Mouse (Mus musculus) R1 (cell line): ENCODE data around the gene Rpap1.

Experiments used
- DNase-seq: peaks from one replicate; pipeline ENCODE4 v3.0.0-alpha.2; 2018; ENCODE audit warnings: low read depth, low spot score

Rpap1 gene

GRCm38 (mm10) chr2:119799181-119799960 lies 12.0 kb upstream of the Rpap1 start:
- DNase-seq: peak; percentile 64

- DNase-seq: peak; percentile 68
Observed at GRCm38 (mm10) chr2:119798246-119798927, 11.1 kb upstream of the Rpap1 start.

GRCm38 (mm10) chr2:119797279-119797783 lies 10.0 kb upstream of the Rpap1 start, which contains the start of gene Tyro3:
Gene Tyro3, plus strand, starts transcription at chr2:119797733.
- no peak for DNase-seq

GRCm38 (mm10) chr2:119789996-119790395 lies 2.7 kb upstream of the Rpap1 start:
- DNase-seq: peak; percentile 66

- peak; percentile 66 for DNase-seq
Observed at GRCm38 (mm10) chr2:119767246-119767645, 20.1 kb downstream of the Rpap1 start.

GRCm38 (mm10) chr2:119763924-119764323 lies 23.4 kb downstream of the Rpap1 start:
- no peak for DNase-seq

- DNase-seq: no peak
Observed at GRCm38 (mm10) chr2:119762276-119762675, 25.1 kb downstream of the Rpap1 start.

GRCm38 (mm10) chr2:119760251-119760650 lies 27.1 kb downstream of the Rpap1 start, which contains the start of gene Ltk:
Gene Ltk, minus strand, starts transcription at chr2:119760431.
- no peak for DNase-seq

- DNase-seq: peak; percentile 46
Observed at GRCm38 (mm10) chr2:119758844-119759835, 28.2 kb downstream of the Rpap1 start.

- no peak for DNase-seq
Observed at GRCm38 (mm10) chr2:119758101-119758843, 29.1 kb downstream of the Rpap1 start.

GRCm38 (mm10) chr2:119757601-119758100 lies 29.7 kb downstream of the Rpap1 start:
- DNase-seq: peak; percentile 54

- no peak for DNase-seq
Observed at GRCm38 (mm10) chr2:119749260-119749659, 38.1 kb downstream of the Rpap1 start.

- no peak for DNase-seq
Observed at GRCm38 (mm10) chr2:119747554-119747953, 39.8 kb downstream of the Rpap1 start.

- peak; percentile 41 for DNase-seq
Observed at GRCm38 (mm10) chr2:119745281-119745680, 42.1 kb downstream of the Rpap1 start.

- peak; percentile 52 for DNase-seq
Observed at GRCm38 (mm10) chr2:119744163-119745111, 42.9 kb downstream of the Rpap1 start.

GRCm38 (mm10) chr2:119743808-119744162 lies 43.6 kb downstream of the Rpap1 start:
- DNase-seq: peak; percentile 53

- peak; percentile 29 for DNase-seq
Observed at GRCm38 (mm10) chr2:119743176-119743807, 44.0 kb downstream of the Rpap1 start.

GRCm38 (mm10) chr2:119742461-119743175 lies 44.7 kb downstream of the Rpap1 start:
- peak; percentile 57 for DNase-seq
